Mouse (Mus musculus) ES-Bruce4 (cell line): ENCODE measurements around the gene C1qtnf6.

Source experiments
- CTCF ChIP-seq: IDR thresholded peaks from one replicate; pipeline ENCODE4 v1.8.1; 2011; ENCODE audit warnings: low read depth, low read length
- EP300 ChIP-seq: IDR thresholded peaks from 2 replicates; pipeline ENCODE4 v1.6.1; 2011; ENCODE audit warnings: low read depth, low read length; ENCODE audit not compliant: insufficient read depth

GRCm38 (mm10) chr15:78548711-78549110 is 17.5 kb upstream of the C1qtnf6 start:
- TF ChIP-seq CTCF = no peak
- TF ChIP-seq EP300 = no peak
